Mouse (Mus musculus): ENCODE results near the gene Grcc10.

Gene Grcc10

DNA sequence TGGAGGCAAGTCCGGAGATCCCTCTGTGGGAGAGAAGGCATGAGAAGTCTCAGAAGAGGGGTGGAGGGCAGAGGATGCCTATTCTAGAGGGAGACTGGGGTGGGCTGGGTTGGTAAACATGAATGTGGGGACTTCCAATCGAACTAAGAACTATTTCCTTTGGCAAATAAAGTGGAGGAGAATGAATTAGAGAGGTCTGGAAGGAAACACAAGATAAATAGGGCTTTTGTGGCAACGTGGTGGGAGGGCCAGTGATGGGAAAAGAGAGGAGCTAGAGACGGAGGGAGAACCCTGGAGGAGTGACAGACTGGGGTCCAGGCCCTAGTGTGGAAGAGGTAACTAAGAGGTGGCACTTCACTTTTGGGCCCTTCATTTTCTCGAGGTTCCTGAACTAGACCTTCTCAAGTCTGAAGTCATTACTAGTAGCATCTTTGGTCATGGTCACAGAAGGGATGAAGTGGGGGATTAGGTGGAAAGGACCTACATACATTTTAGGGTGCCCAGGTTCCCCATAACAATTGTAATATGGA, 16.2 kb upstream of the Grcc10 start:
- DNase-seq (ENCODE audit: low read depth in 1 of 2, low spot score in 2 of 2) = no peak

DNA sequence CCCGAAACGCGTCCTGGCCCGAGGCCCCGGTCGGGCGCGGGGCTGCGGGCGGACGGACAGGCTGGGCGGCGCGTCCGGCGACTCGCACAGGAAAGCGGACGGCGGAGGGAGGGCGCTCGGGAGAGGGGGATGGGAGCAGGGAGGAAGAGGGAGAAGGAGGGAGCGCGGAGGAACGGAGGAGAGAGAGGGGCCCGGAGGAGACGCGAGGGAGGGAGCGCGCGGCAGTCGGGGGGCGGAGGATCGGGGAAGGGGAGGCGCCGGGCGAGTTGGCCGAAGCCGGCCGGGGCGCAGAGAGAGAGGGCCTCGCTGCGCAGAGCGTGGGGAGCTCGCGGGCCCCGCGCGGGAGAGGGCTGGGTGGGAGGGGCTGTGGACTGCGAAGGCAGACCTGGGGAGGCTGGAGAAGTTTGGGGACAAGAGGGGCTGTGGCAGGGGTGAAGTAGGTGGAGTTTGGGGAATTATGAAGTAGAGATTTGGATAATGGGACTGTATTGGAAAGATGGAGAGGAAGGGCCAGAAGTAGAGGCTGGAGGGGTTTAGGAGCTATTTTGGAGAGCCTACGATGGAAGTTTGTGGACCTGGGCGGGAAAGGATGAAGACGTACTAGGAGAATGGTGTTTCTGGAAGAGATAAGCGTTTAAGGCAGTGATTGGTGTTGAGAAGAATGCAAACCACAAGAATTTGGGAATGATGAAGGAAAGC, 15.6 kb upstream of the Grcc10 start:
- DNase-seq (ENCODE audit: low read depth in 1 of 2, low spot score in 2 of 2) = no peak

DNA sequence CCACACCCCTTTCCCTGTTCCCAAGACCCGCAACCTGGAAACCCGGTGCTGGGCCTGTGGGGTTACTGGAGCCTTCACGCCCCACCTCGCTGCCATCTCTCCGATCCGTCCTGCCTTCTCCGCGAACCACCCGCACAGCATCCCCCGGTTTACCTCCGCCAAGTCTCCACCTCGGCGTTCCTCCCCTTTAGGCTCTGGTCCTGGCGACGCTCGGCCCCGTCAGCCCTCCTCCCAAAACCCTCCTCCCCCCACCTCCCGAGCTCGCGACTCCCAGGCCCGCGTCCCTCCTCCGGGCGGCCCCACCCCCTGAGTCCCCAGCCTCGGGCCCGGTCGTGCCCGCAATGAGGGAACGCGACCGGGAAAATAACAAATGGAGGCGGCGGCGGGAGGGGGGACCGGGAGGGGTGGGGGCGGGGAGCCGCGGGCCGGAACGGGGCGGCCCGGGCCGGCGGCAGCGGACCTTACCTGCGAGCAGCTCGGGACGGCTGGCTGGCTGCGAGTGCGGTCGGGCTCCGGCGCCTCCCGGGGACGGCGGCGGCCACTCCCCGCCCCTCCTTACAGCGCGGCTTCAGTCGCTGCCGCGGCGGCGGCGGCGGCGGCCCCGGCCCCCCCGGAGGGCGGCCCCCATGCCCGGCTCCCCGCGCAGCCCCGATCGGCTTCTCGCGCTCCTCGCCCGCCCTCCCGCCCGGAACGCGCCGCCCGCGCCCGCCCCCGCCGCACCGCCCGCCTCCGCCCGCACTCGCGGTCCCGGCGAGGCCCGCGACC, 14.8 kb upstream of the Grcc10 start, which contains the start of the genes Gm45234 and Atn1:
Gene Gm45234 (minus strand): TSS at position 191 of the 765 bp plus-strand sequence.
Gene Atn1 (minus strand): TSS at position 694 of the 765 bp plus-strand sequence.
- DNase-seq (ENCODE audit: low read depth in 1 of 2, low spot score in 2 of 2) = no peak

DNA sequence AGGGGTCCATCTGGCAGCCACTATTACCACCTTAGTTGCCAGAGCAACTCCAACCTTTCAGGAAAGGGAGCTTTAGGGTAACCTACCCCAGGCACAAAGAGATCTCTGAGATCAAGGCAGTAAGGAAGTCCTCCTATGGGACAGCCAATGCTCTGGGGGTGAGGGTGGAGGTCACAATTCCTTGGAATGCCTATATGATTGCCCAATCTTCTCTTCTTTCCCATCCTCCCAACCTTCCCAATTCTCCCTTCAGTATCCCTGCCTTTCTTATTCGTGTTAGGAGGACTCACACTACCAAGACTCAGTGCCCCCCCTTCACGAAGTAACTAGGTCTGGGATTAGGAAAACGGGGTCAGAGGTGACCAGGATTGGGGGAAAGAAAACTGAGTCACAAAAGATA, 14.1 kb upstream of the Grcc10 start:
- no peak for DNase-seq (ENCODE audit: low read depth in 1 of 2, low spot score in 2 of 2)

GRCm38 (mm10) chr6:124753861-124754260, 12.7 kb upstream of the Grcc10 start:
- DNase-seq (ENCODE audit: low read depth in 1 of 2, low spot score in 2 of 2) = no peak

DNA sequence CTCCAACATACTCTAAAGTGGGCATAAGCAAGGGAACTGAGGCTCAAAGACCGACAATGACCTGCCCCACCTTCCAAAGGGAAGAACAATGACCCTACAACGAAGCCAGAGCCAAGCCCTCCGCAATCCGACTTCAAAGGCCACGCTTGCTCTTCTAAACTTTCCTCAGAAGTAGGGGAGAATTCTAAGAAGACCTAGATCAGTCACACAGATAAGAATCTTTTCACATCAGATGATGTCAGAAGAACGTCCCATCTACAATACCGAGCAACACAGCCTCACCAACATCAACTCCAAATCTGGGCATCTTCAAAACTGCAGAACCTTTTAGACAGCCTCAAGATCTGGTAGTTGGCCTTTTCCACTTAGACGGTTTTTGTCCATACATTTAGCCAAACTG, 9.2 kb upstream of the Grcc10 start:
- DNase-seq (ENCODE audit: low read depth in 1 of 2, low spot score in 2 of 2) = no peak

- DNase-seq (ENCODE audit: low read depth in 1 of 2, low spot score in 2 of 2) = no peak
Measured at GRCm38 (mm10) chr6:124746654-124747632, 5.8 kb upstream of the Grcc10 start.

GRCm38 (mm10) chr6:124746296-124746605, 5.1 kb upstream of the Grcc10 start:
- no peak for DNase-seq (ENCODE audit: low read depth in 1 of 2, low spot score in 2 of 2)

DNA sequence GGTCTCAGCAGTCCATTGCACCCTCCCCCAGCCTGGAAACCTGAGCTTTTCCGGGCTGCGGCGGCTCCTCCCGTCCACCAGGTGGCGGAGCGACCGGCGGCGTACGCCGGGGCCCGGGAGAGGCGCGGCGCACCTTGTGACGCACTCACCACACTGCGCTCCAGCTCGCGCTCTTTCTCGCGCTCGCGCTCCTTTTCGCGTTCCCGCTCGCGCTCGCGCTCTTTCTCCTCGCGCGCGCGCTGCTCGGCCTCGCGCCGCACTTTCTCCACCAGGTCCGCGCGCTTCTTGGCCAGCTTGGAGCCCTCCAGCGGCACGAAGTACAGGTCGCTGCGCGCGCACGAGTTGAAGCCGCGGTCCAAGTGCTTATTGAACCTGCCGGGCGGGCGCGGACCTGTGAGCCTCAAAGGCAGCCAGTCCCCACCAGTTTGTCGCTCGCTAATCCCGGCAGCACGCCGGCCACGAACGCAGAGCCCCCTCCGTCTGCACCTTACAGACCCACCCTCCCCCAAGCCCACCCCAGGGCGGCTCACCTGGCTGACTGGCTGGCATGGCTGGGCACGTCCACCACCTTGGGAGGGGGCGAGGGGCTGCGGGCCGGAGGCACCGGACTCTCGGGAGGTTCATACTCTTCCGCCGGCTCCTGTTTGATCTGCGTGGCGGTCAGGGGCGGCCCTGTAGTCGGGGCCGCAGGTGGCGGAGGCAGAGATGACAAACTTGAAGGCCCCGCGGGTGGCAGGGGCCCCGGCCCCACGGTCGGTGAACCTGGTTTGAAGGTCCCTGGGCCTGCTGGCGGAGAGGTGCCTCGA, 4.5 kb upstream of the Grcc10 start:
- DNase-seq (ENCODE audit: low read depth in 1 of 2, low spot score in 2 of 2) = peak; percentile 83 to 91

DNA sequence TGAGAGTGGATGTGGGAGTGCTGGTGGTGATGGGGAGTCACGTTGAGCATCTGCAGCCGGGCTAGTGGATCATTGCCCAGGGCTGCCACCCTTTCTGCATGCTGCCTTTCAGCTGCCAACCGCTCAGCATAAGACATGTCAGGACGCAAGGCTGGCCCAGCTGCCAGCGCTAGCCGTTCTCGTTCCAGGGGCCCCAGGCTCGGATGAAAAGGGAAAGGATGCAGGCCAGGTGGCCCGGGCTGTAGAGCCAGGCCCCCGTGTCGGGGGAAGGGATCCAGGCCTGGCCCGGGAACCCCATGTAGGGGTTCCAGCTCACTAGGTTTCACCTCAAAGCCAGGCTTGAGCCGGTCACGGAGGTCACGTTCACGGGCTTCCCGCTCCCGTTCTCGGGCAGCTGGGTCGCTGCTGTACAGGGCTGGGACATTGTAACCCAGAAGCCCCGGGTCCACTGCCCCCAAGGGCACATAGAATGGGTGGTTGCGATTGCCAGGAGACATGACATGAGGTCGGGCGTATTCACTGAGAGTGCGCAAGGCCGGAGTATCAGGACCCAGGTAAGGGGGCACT, 3.7 kb upstream of the Grcc10 start:
- DNase-seq (ENCODE audit: low read depth in 1 of 2, low spot score in 2 of 2) = no peak

- no peak for DNase-seq (ENCODE audit: low read depth in 1 of 2, low spot score in 2 of 2)
Measured at GRCm38 (mm10) chr6:124743647-124744046, 2.5 kb upstream of the Grcc10 start.

- DNase-seq (ENCODE audit: low read depth in 1 of 2, low spot score in 2 of 2) = no peak
Measured at GRCm38 (mm10) chr6:124742839-124743514, 1.8 kb upstream of the Grcc10 start.

DNA sequence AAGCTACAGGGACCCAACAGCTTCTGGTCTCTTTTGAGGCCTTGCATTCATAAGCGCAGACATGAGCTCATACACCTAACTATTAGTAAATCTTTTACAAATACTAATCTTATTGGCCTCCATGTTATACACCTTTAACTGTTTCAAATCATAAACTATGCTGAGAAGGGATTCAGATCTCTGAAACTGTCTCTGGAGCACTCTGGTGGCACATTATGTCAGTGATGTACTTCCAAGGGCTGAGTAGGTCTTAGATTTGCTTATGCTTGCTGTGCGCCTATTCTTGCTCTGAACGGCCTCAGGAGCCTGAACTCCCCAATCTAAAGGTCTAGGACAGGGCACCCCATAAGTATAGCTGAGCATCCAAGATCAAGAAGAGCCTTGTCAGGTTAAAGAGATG, 668 bp upstream of the Grcc10 start:
- no peak for DNase-seq (ENCODE audit: low read depth in 1 of 2, low spot score in 2 of 2)

DNA sequence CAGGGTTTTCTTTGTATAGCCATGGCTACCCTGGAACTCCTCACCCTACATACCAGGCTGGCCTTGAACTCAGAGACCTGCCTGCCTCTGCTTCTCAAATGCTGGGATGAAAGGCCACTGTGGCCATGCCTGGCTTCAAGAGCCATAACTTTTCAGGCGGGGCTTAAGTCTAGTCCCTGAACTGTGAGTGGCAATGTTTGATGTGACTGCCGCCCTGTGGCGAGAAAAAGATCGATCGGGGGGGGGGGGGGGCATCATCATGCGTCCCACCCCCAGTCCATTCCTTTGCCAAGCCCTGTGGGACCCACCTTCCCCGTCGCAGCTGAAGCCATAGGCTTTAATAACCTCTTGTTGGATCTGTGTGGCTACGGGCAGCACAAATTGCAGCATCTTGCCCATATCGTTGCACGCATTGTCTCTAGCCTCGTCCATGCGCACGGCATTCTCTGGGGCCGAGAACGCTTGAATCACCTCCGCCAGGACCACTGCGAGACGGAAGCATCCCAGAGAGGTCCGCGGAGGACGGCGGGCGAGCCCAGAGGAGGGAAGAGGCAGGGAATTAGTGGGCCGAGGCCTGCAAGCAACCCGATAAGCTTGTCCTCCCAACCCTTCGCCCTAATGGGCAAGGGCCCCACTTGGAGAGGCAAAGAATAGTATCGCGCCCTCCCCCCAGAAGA, 825 bp downstream of the Grcc10 start:
- no peak for DNase-seq (ENCODE audit: low read depth in 1 of 2, low spot score in 2 of 2)

DNA sequence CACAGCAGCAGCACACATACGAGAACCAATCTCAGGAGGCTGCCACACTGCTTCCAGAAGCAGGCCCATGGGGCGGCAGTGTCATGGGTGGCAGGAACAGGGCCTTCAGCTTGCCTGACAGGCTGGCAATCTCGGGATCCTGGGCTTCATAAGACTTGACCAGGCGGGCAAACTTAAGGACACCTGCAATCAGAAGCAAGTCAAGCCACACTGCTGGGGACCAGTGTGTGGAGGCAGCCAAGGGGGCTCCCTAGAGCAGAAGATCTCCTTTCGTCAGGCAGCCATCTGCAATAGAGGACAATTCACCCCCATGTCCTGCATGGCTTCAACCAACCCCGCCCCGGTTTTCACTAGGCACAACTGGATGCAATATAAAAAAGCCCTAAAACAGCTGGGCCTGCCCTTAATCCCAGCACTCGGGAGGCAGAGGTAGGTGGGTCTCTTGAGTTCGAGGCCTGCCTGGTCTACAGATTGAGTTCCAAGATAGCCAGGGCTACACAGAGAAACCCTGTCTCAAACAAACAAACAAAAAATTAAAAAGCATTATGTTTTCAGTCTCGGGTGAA, 1.9 kb downstream of the Grcc10 start:
- DNase-seq (ENCODE audit: low read depth in 1 of 2, low spot score in 2 of 2) = no peak

DNA sequence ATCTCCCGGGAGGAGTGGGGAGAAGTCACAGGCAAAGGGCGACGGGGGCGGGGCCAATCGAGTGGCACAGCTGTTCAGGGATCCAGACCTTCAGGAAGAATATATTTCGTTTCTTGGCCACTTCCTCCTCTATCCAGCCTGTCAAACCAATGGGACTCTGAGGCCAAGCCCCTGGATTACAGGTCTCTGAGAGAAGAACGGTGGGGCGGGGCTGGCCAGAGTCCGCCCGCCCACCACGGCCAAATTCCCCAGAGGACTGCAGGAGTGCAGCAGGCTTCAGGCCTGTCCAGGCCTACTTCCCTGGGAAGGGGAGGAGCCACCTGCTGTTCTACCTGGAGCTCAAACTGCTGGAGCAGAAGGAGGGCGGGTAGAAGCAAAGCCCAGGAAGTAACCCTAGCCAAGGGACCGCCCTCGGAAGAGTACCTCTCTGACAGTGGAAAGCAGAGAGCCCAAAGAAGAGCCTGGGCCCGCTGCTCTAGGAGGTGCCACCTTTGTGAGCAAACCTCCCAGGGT, 2.6 kb downstream of the Grcc10 start, which contains the start of gene Ptpn6:
Gene Ptpn6 (minus strand): TSS at position 204 of the 513 bp plus-strand sequence.
- DNase-seq (ENCODE audit: low read depth in 1 of 2, low spot score in 2 of 2) = no peak

DNA sequence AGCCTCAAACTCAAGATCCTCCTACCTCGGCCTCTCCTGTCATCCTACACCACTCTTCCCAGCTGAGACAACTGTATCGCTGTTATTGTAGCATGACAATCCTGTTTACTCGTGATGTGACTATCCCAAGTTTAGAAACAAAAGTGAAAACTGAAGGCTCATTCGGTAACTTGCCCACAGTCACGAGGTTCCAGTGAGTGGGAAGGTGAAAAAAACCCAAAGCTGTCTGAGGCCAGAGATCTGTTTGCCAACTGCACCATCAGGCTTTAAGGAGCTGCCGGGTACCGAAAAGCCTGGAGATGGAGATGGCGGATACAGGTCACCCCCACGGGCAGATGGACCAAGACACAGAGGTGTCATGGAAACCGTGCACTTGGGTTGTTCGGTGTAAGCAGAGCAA, 4.1 kb downstream of the Grcc10 start:
- DNase-seq (ENCODE audit: low read depth in 1 of 2, low spot score in 2 of 2) = no peak

GRCm38 (mm10) chr6:124734417-124734816, 6.8 kb downstream of the Grcc10 start:
- DNase-seq (ENCODE audit: low read depth in 1 of 2, low spot score in 2 of 2) = no peak

Measured in monocyte, adult 2 months (primary cell).